Mouse (Mus musculus) liver, adult 2 months (tissue): ENCODE data around the gene Lrrc3c. TPM values are rescaled to one million over a fixed set of nuclear protein-coding genes. Genes with fewer than 3 reads are reported as not detected.

Experiments used
- DNase-seq: peaks from one replicate; pipeline ENCODE4 v3.0.0-alpha.2; 2011; ENCODE audit warnings: low read depth, low spot score; ENCODE audit errors: extremely low read depth
- H3K27ac ChIP-seq: fragments of 200-500 bp; replicated peaks from 2 replicates; pipeline ENCODE4 v1.5.1; 2012; ENCODE audit warnings: low read depth, mild to moderate bottlenecking, control low read depth, inconsistent platforms, low read length; ENCODE audit not compliant: insufficient read depth
- H3K27me3 ChIP-seq: fragments of 200-500 bp; 2 replicates; pipeline ENCODE4 v1.6.1; 2012; ENCODE audit warnings: mild to moderate bottlenecking, moderate library complexity, low read length, inconsistent platforms; ENCODE audit not compliant: control insufficient read depth, insufficient read depth
- H3K36me3 ChIP-seq: fragments of 200-500 bp; 2 replicates; pipeline ENCODE4 v1.6.1; 2012; ENCODE audit warnings: low read length, inconsistent platforms; ENCODE audit not compliant: control insufficient read depth, insufficient read depth
- H3K4me1 ChIP-seq: fragments of 200-500 bp; 2 replicates; pipeline ENCODE4 v1.6.1; 2011; ENCODE audit warnings: low read length; ENCODE audit not compliant: control insufficient read depth, insufficient read depth
- H3K4me3 ChIP-seq: fragments of 200-500 bp; 2 replicates; pipeline ENCODE4 v1.5.1; 2011; ENCODE audit warnings: low read depth, mild to moderate bottlenecking, control low read depth, low read length, moderate library complexity; ENCODE audit not compliant: insufficient read depth
- H3K79me2 ChIP-seq: fragments of 200-500 bp; 2 replicates; pipeline ENCODE4 v1.6.1; 2012; ENCODE audit warnings: inconsistent platforms, mild to moderate bottlenecking, low read length, moderate library complexity; ENCODE audit not compliant: control insufficient read depth, insufficient read depth
- H3K9ac ChIP-seq: fragments of 200-500 bp; 2 replicates; pipeline ENCODE4 v1.6.1; 2012; ENCODE audit warnings: low read depth, mild to moderate bottlenecking, control low read depth, inconsistent platforms, low read length
- CTCF ChIP-seq: fragments of 200-500 bp; IDR thresholded peaks from 2 replicates; pipeline ENCODE4 v1.5.1; 2011; ENCODE audit warnings: low read depth, low read length, control low read depth
- POLR2A ChIP-seq: fragments of 200-500 bp; IDR thresholded peaks from 2 replicates; pipeline ENCODE4 v1.6.1; 2011; ENCODE audit warnings: low read length, control low read depth; ENCODE audit not compliant: insufficient read depth; ENCODE audit errors: extremely low read depth
- WGBS: fragments of 180-500 bp; shearing (Covaris S2); methylation state at CpG from one replicate; pipeline ENCODE4 v1.1.7; 2018; 5-methylcytosine and 5-hydroxymethylcytosine counted together
- polyA plus RNA-seq: library from polyadenylated mRNA; depleted of rRNA; stranded (reverse); fragments of >200 nt; gene quantifications from 2 replicates; pipeline ENCODE4 v1.2.3, GENCODE M21; 2012
- total RNA-seq: library from RNA; depleted of rRNA; stranded (reverse); fragments of >200 nt; gene quantifications from 2 replicates; pipeline ENCODE4 v1.2.3, GENCODE M21; 2014

Gene Lrrc3c
- total and polyA plus RNA-seq, 2 experiments: not detected

- Histone ChIP-seq H3K27me3 (no peaks in the 10 kb centered on the region), H3K4me1 (peaks cover 20% of the 10 kb centered on the region), H3K79me2 (no peaks in the 10 kb centered on the region), H3K4me3 (no peak overlapping the region), H3K9ac (no peak overlapping the region), H3K27ac (no peak overlapping the region), H3K36me3 (peaks cover 4% of the 10 kb centered on the region; the same call in 1 of the 2 replicates)
- TF ChIP-seq POLR2A: no peak
- TF ChIP-seq CTCF: no peak
- DNase-seq: peak; percentile 81
- WGBS: 14% methylated on average over 5 of the region's 5 CpGs
Measured at GRCm38 (mm10) chr11:98577776-98578175, 20.3 kb upstream of the Lrrc3c start.

GRCm38 (mm10) chr11:98580301-98581121 lies 17.6 kb upstream of the Lrrc3c start:
- WGBS: 26% methylated on average over 16 of the region's 16 CpGs
- Histone ChIP-seq H3K27ac (peak overlapping the region; percentile 42), H3K9ac (no peak overlapping the region; the same call in 1 of the 2 replicates), H3K4me3 (no peak overlapping the region), H3K4me1 (peaks cover 38% of the 10 kb centered on the region), H3K36me3 (peaks cover 11% of the 10 kb centered on the region; the same call in 1 of the 2 replicates), H3K79me2 (peaks cover 14% of the 10 kb centered on the region), H3K27me3 (no peaks in the 10 kb centered on the region)
- TF ChIP-seq CTCF (no peak), POLR2A (no peak)
- DNase-seq: peak; percentile 85

DNA sequence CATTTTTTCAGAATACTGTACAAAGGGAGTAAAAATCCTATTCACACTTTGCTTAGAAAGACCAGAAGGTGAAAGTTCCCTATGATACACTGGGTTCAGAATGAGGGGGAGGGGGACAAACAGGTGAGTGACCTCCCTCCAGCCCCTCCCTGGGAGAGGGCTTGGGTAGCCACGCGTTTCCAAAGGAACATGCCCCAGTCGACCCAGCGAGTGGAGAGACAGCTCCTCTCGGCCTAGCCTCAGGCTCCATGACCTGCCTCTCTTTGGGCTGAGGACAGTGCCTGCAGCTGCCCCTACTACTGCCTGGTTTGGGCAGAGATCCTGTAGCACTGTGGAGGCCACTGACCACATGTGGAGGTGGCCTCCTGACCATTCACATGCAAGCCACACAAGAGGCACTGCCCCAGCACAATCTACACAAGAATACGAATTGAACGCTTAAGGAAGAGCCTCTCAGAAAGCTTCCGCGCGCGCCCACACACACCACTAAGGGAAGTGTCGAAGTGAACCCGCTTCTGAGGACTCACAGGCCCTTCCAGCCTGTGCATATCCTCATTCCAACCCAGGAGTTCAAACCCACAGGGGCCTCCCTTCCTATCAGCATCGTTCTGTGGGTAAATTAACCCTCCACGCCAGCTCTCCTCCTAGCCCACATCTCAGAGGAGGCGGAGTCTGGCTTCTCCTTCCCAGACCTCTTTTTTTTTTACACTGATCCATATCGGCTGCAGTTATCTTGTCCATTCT lies 16.6 kb upstream of the Lrrc3c start:
- H3K4me1 ChIP-seq: peaks cover 38% of the 10 kb centered on the region
- peaks cover 16% of the 10 kb centered on the region for H3K79me2 ChIP-seq
- WGBS: 71% methylated on average over 17 of the region's 17 CpGs
- peaks cover 11% of the 10 kb centered on the region; the same call in 1 of the 2 replicates for H3K36me3 ChIP-seq
- H3K4me3 ChIP-seq: no peak overlapping the region
- H3K27ac ChIP-seq: no peak overlapping the region
- H3K27me3 ChIP-seq: no peaks in the 10 kb centered on the region
- no peak overlapping the region for H3K9ac ChIP-seq
- TF ChIP-seq POLR2A (no peak), CTCF (no peak)
- DNase-seq: no peak

DNA sequence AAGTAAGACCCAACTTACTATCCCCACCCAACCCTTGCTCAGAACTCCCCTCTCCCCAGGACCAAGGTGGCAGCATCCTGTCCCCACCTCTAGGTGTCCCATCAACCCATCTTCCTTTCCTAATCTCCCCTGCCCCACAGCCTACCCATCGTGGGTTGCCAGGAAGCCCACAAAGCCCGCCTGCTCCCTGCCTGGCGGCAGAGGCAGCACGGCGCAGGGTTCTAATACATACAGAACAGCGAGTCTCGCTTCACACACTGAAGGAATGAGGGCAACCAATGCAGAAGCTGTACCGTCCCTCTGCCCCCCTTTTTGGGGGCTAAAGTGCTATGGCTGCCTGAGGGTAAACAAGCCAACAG lies 16.1 kb upstream of the Lrrc3c start:
- no peak overlapping the region for H3K27ac ChIP-seq
- DNase-seq: no peak
- 88% methylated on average over 8 of the region's 8 CpGs for WGBS
- no peak for TF ChIP-seq POLR2A
- TF ChIP-seq CTCF: no peak
- H3K79me2 ChIP-seq: peaks cover 16% of the 10 kb centered on the region
- peaks cover 38% of the 10 kb centered on the region for H3K4me1 ChIP-seq
- no peak overlapping the region for H3K4me3 ChIP-seq
- peaks cover 11% of the 10 kb centered on the region; the same call in 1 of the 2 replicates for H3K36me3 ChIP-seq
- H3K27me3 ChIP-seq: no peaks in the 10 kb centered on the region
- H3K9ac ChIP-seq: no peak overlapping the region

DNA sequence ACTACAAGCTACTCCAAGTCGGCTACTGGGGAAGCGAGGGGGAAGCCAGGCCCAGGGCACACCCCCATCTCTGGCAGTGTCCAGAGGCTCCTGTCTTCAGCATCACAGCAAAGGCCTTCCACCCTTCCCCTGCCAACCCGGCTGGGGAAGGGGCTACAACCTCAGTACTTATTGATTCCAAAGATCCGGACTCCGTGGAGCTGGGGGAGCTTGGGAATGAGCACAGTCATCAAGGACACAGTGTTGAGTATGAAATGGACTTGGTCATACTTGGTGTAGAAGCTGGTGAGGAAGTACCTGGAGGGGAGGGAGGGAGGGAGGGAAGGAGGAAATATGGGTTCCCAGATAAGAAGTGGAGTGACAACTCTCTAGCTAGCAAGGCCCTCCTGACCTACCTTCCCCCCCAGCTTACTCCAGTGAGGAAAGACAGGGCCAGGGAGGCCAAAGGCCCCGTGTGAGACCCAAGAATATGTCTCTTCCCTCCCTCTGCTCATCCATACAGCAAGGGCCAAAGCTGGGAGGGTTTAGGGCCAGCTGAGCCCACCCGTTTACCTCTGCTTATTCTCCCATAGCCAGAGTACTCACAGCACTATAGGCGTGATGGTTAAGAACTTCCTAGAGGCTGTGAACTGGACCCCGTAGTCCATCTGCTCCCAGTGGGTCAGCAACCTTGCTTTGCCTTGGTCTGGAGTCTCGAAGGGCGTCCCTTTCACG lies 15.4 kb upstream of the Lrrc3c start:
- TF ChIP-seq CTCF: no peak
- TF ChIP-seq POLR2A: no peak
- Histone ChIP-seq H3K79me2 (peaks cover 16% of the 10 kb centered on the region), H3K27me3 (no peaks in the 10 kb centered on the region), H3K4me1 (peaks cover 40% of the 10 kb centered on the region), H3K36me3 (peaks cover 11% of the 10 kb centered on the region; the same call in 1 of the 2 replicates), H3K9ac (no peak overlapping the region), H3K4me3 (no peak overlapping the region), H3K27ac (no peak overlapping the region)
- DNase-seq: no peak
- 92% methylated on average over 12 of the region's 12 CpGs for WGBS
